Mouse (Mus musculus) neural tube, embryonic 12.5 days (tissue): ENCODE data around the gene Bcas3. TPM values are rescaled to one million over a fixed set of nuclear protein-coding genes. Genes with fewer than 3 reads are reported as not detected.

Source experiments
- ATAC-seq: fragments of 200-750 bp; cut with Nextera tagmentation; 2 replicates; pipeline ENCODE4 v1.8.0; 2017; ENCODE audit warnings: low read depth, mild to moderate bottlenecking, moderate TSS enrichment, moderate library complexity; ENCODE audit not compliant: low FRiP score
- H3K27ac ChIP-seq: fragments of 300-500 bp; sonication (generic); 2 replicates; pipeline ENCODE4 v1.5.1; 2016
- H3K27me3 ChIP-seq: fragments of 300-500 bp; sonication (generic); replicated peaks from 2 replicates; pipeline ENCODE4 v1.6.1; 2016; ENCODE audit warnings: mild to moderate bottlenecking
- H3K36me3 ChIP-seq: fragments of 300-500 bp; sonication (generic); 2 replicates; pipeline ENCODE4 v1.6.1; 2016; ENCODE audit warnings: mild to moderate bottlenecking
- H3K4me1 ChIP-seq: fragments of 300-500 bp; sonication (generic); 2 replicates; pipeline ENCODE4 v1.6.1; 2016
- H3K4me2 ChIP-seq: fragments of 300-500 bp; sonication (generic); replicated peaks from 2 replicates; pipeline ENCODE4 v1.6.1; 2016; ENCODE audit warnings: mild to moderate bottlenecking
- H3K4me3 ChIP-seq: fragments of 300-500 bp; sonication (generic); 2 replicates; pipeline ENCODE4 v1.5.1; 2016
- H3K9ac ChIP-seq: fragments of 300-500 bp; sonication (generic); 2 replicates; pipeline ENCODE4 v1.6.1; 2016; ENCODE audit warnings: mild to moderate bottlenecking
- H3K9me3 ChIP-seq: fragments of 300-500 bp; sonication (generic); 2 replicates; pipeline ENCODE4 v1.6.1; 2016; ENCODE audit warnings: mild to moderate bottlenecking
- WGBS: fragments of 180-500 bp; shearing (Covaris S2); methylation state at CpG from one replicate; pipeline ENCODE4 v1.1.7; 2016; 5-methylcytosine and 5-hydroxymethylcytosine counted together
- polyA plus RNA-seq: library from polyadenylated mRNA; unstranded; fragments of >200 nt; fragmentation: Nextera tagmentation; extraction: Ambion mirVana; gene quantifications from 2 replicates; pipeline ENCODE4 v1.2.1, GENCODE M21; 2016

The Bcas3 gene
- polyA plus RNA-seq, 1 experiment from 2014 or later, result 38.2 TPM

DNA sequence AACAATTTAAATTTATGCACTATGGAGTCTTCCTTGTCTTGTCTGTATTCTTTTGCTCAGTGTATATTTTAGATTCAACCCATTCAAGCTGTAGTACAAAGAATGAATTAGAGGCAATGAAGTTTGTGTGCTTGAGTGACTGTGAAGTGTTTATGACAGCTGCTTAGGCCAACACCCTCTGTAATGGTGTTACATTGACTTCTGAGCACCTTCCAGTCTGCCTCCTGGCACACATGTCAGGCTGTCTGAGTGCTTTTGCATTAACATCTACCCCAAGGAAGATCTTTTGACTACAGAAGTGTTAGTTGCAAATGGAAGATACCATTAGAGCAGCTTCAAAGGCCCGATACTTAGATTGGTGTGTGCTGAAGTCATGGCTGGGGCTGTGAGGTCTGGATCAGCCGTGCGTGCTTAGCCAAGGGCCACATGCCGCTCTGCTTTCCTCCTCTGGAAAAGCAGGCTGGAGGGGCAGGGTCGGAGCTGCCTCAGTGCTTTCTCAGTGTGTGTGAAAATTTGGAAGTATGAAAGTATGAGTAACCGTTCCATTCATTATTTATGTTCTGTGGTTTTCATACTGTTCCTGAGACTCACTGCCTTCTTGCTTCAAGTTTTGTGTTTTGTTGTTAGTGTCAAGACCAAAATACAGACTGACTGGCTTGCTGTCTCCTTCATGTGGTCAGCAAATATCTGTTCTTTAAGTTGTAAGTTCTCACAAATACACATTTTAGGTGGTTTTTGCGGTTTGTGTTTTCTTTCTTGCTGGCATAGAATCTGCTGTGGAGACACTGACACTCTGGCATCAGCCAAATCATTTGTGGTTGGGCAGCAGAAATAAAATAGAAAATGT, 31.2 kb downstream of the Bcas3 start:
- Histone ChIP-seq H3K27ac (no peak overlapping the region), H3K27me3 (no peaks in the 10 kb centered on the region), H3K9me3 (no peaks in the 10 kb centered on the region), H3K4me1 (no peaks in the 10 kb centered on the region), H3K4me2 (no peak overlapping the region), H3K36me3 (no peaks in the 10 kb centered on the region), H3K9ac (no peak overlapping the region), H3K4me3 (no peak overlapping the region)
- no peak for ATAC-seq
- 80% methylated on average over 7 of the region's 7 CpGs for WGBS

DNA sequence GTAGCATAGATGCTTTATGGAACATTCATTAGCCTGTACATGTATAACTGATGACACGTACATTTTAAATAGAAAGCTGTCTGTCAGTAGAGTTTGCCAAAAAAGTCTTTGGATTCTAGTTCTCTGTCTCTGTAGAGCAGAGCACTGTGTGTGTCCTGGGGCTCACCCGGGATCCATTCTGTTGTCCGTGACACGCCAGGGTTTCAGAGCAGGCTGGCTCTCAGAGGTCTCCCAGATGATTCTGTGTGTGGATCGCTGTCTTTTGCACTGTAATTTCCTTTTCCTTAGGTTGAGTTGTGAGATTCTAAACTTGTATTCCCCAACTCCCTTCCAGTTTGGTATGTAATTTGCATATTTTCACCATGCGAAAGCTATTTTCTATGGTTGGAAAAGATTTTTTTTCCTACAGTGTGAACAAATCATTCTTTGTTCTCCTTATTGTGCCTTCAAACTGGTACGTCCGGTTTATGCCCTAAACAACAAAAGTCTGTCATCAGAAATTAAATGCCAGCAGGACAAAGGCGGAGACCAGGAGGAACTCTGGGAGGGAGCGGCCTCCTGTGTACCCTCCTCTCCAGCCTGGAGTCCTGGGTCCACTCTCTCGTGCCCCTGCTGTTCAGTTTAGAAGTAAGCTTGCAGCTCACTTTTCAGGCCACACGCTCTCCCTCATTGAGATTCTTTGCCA, 39.4 kb downstream of the Bcas3 start:
- Histone ChIP-seq H3K4me2 (0 out of 2 replicates have a peak overlapping the region, but pooled peaks have one; percentile 2), H3K4me1 (peaks cover 14% of the 10 kb centered on the region), H3K4me3 (no peak overlapping the region), H3K27ac (no peak overlapping the region), H3K36me3 (no peaks in the 10 kb centered on the region), H3K9ac (no peak overlapping the region), H3K27me3 (no peaks in the 10 kb centered on the region), H3K9me3 (no peaks in the 10 kb centered on the region)
- 41% methylated on average over 12 of the region's 12 CpGs for WGBS
- no peak for ATAC-seq

- no peak for ATAC-seq
- no peak overlapping the region for H3K4me3 ChIP-seq
- no peaks in the 10 kb centered on the region for H3K36me3 ChIP-seq
- peaks cover 14% of the 10 kb centered on the region for H3K4me1 ChIP-seq
- H3K9ac ChIP-seq, result no peak overlapping the region
- no peak overlapping the region for H3K4me2 ChIP-seq
- no peaks in the 10 kb centered on the region for H3K27me3 ChIP-seq
- no peak overlapping the region for H3K27ac ChIP-seq
- H3K9me3 ChIP-seq, result no peaks in the 10 kb centered on the region
- WGBS, result 50% methylated on average over 9 of the region's 9 CpGs
Measured at GRCm38 (mm10) chr11:85392864-85393220, 39.9 kb downstream of the Bcas3 start.

GRCm38 (mm10) chr11:85393990-85394389, 41.0 kb downstream of the Bcas3 start:
- no peaks in the 10 kb centered on the region for H3K36me3 ChIP-seq
- H3K4me1 ChIP-seq, result peaks cover 14% of the 10 kb centered on the region
- no peak for ATAC-seq
- no peak overlapping the region for H3K4me3 ChIP-seq
- H3K27ac ChIP-seq, result no peak overlapping the region
- H3K27me3 ChIP-seq, result no peaks in the 10 kb centered on the region
- H3K4me2 ChIP-seq, result no peak overlapping the region
- no peak overlapping the region for H3K9ac ChIP-seq
- 64% methylated on average over 3 of the region's 3 CpGs for WGBS
- H3K9me3 ChIP-seq, result no peaks in the 10 kb centered on the region

DNA sequence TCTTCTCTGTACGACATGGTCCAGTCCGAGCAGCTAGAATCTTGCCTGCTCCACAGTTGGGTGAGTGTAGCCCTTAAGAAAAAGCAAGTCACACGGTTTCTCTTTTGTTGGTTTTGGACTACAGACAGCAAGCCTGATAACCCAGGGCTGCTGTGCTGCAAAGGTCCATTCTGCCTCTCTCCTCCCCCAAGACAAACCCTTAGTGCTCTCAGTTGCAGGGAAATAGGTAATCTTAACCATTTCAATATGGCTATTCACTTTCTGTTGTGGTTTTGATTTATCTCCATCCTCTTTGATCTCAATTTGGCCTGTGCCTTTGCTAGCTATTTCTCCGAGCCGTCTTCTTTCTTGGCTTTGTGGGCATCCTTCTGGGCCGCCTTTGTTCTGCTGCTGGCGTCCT, 42.4 kb downstream of the Bcas3 start:
- no peaks in the 10 kb centered on the region for H3K9me3 ChIP-seq
- no peaks in the 10 kb centered on the region for H3K27me3 ChIP-seq
- no peak overlapping the region for H3K4me3 ChIP-seq
- H3K4me1 ChIP-seq, result peaks cover 14% of the 10 kb centered on the region
- no peaks in the 10 kb centered on the region for H3K36me3 ChIP-seq
- H3K9ac ChIP-seq, result no peak overlapping the region
- H3K27ac ChIP-seq, result no peak overlapping the region
- H3K4me2 ChIP-seq, result no peak overlapping the region
- WGBS, result 26% methylated on average over 7 of the region's 7 CpGs
- ATAC-seq, result no peak

DNA sequence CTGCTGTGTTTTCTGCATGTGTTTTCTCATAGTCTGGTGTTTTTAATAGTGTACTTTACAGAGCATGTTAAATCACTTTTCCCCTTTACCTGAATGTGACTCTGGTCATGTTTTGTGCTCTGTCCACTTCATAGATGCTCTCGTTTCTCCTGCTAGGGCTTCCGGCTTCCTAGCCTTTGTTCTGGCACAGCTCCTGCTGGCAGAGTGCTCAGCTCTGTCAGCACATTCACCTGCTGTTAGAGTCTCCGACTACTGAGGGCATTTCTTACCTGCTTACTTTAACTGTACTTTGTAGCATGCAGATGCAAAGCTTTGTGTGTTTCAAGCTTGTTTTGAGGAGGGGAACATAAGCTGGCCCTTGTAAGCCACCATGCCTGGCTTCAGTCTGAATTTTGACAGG, 53.6 kb downstream of the Bcas3 start:
- 76% methylated on average over 3 of the region's 3 CpGs for WGBS
- Histone ChIP-seq H3K9me3 (no peaks in the 10 kb centered on the region), H3K27me3 (no peaks in the 10 kb centered on the region), H3K36me3 (no peaks in the 10 kb centered on the region), H3K4me1 (no peaks in the 10 kb centered on the region), H3K4me2 (no peak overlapping the region), H3K27ac (no peak overlapping the region), H3K9ac (no peak overlapping the region), H3K4me3 (no peak overlapping the region)
- ATAC-seq, result no peak

- Histone ChIP-seq H3K27ac (no peak overlapping the region), H3K36me3 (no peaks in the 10 kb centered on the region), H3K4me3 (no peak overlapping the region), H3K9me3 (no peaks in the 10 kb centered on the region), H3K9ac (no peak overlapping the region), H3K4me1 (no peaks in the 10 kb centered on the region), H3K4me2 (no peak overlapping the region), H3K27me3 (no peaks in the 10 kb centered on the region)
- 63% methylated on average over 3 of the region's 3 CpGs for WGBS
- no peak for ATAC-seq
Measured at GRCm38 (mm10) chr11:85407700-85408099, 54.7 kb downstream of the Bcas3 start.

DNA sequence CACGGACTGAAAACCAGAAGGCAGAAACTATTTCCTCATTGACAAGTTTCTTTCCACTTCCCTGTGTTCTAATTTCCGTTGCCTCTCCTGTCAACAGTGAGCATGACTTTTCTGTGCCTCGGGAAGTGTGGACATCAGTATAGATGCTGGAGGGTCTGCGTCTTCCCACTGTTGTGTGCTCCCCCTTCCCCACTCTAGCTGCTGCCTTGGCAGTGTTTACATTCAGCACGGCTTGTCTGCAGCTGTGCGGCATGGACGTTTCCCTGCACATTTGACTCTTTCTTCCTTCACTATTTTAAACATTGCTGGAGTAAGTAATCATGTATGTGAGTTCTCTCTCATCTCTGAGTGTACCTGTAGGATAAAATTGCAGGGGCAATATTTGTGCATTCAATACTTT, 59.4 kb downstream of the Bcas3 start:
- WGBS, result 69% methylated on average over 7 of the region's 7 CpGs

GRCm38 (mm10) chr11:85414476-85414875, 61.5 kb downstream of the Bcas3 start:
- ATAC-seq, result no peak
- 94% methylated on average over 1 of the region's 1 CpGs for WGBS
- Histone ChIP-seq H3K27me3 (no peaks in the 10 kb centered on the region), H3K4me2 (no peak overlapping the region), H3K9me3 (no peaks in the 10 kb centered on the region), H3K9ac (no peak overlapping the region), H3K4me1 (no peaks in the 10 kb centered on the region), H3K36me3 (no peaks in the 10 kb centered on the region), H3K27ac (no peak overlapping the region), H3K4me3 (no peak overlapping the region)

More for the DNA sequence above, 59.4 kb downstream of the Bcas3 start:
- Histone ChIP-seq H3K9ac (no peak overlapping the region), H3K27me3 (no peaks in the 10 kb centered on the region), H3K4me3 (no peak overlapping the region), H3K4me1 (no peaks in the 10 kb centered on the region), H3K36me3 (no peaks in the 10 kb centered on the region), H3K4me2 (no peak overlapping the region), H3K9me3 (no peaks in the 10 kb centered on the region), H3K27ac (no peak overlapping the region)
- no peak for ATAC-seq

DNA sequence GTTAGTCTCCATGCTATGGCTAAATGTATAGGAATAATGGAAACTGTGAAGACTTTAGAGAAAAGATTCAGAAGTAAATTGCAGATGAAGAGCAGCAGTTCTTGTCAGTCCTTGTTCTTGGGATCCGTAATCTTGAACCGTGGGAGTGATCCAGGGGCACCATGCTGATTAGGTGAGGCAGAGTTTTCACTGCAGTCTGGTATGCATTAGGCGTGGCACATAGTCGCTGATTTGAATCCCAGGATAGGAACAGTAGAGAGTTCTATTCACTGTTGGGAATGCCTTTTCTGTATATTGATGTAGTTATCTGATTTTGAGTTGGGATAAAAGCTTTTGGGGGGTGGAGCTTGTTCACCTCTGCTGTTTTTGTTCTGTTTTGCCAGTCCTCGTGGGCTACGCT, 74.4 kb downstream of the Bcas3 start:
- Histone ChIP-seq H3K9me3 (no peaks in the 10 kb centered on the region), H3K4me2 (no peak overlapping the region), H3K4me3 (no peak overlapping the region), H3K27ac (no peak overlapping the region), H3K4me1 (no peaks in the 10 kb centered on the region), H3K27me3 (no peaks in the 10 kb centered on the region), H3K9ac (no peak overlapping the region), H3K36me3 (no peaks in the 10 kb centered on the region)
- WGBS, result 81% methylated on average over 6 of the region's 6 CpGs
- ATAC-seq, result no peak

- no peak overlapping the region for H3K27ac ChIP-seq
- ATAC-seq, result no peak
- 64% methylated on average over 3 of the region's 3 CpGs for WGBS
Measured at GRCm38 (mm10) chr11:85428227-85428626, 75.3 kb downstream of the Bcas3 start.

DNA sequence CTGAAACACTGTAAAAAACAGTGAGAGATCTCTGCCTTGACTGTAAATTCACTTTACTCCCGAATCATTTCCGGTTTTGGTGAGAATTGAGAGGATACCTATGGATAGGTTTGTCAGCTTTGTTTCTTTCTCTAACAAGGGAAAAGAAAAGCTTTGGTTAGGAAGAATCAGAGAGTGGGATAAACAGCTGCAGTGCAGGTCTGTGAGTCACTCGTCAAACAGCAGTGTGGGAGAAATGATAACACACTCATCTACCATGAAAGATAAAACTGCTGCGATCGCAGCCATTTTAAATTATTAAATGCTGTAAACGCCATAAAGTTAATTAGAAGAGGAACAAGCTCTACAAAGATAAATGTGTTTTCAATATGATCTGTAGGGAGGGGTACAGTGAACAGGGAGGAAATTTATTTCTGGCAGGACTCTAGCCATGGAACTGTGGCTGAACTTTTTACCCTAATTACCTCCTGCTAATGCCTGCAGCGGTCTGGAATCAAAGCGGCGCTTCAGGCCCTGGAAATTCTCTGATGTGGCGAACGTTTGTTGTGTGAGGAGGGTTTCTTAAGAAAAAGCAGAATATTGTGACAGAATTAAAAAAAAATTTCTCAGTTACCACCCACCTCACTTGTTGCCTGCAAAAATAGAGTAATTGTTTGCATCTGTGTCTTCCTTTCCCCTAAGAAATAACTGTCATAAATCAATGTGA, 77.9 kb downstream of the Bcas3 start:
- no peak for ATAC-seq
- Histone ChIP-seq H3K36me3 (no peaks in the 10 kb centered on the region), H3K4me3 (no peak overlapping the region), H3K4me2 (no peak overlapping the region), H3K27ac (no peak overlapping the region), H3K27me3 (no peaks in the 10 kb centered on the region), H3K9ac (no peak overlapping the region), H3K4me1 (no peaks in the 10 kb centered on the region), H3K9me3 (no peaks in the 10 kb centered on the region)
- WGBS, result 52% methylated on average over 11 of the region's 11 CpGs

More at GRCm38 (mm10) chr11:85428227-85428626, 75.3 kb downstream of the Bcas3 start:
- no peaks in the 10 kb centered on the region for H3K36me3 ChIP-seq
- H3K27me3 ChIP-seq, result no peaks in the 10 kb centered on the region
- H3K4me2 ChIP-seq, result no peak overlapping the region
- no peaks in the 10 kb centered on the region for H3K9me3 ChIP-seq
- no peak overlapping the region for H3K4me3 ChIP-seq
- no peak overlapping the region for H3K9ac ChIP-seq
- H3K4me1 ChIP-seq, result no peaks in the 10 kb centered on the region
